Mouse (Mus musculus) heart, adult 11 months (tissue): ENCODE results near the gene Hoga1.

Source experiments
- DNase-seq: peaks from one replicate; pipeline ENCODE4 v3.0.0; 2022

The Hoga1 gene

DNA sequence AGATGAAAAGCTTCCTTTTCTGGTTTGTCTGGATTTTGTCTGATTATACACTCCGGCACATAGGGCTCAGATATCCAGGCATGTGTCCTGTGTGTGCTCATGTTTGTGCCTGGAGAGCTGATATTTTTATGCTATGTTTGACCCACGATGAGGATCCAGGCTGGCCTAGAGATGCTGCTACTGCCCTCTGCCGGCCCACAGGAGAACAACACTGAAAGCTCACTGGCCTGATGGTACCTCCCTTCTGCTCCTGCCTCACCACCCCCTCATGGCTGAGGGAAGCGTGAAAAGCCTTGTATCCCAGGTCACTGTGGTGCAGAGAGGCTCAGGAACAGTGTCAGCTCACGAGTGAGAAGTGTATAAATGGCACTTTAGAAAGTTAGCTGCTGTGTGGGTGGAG lies 19.3 kb upstream of the Hoga1 start:
- DNase-seq, result peak; percentile 98

DNA sequence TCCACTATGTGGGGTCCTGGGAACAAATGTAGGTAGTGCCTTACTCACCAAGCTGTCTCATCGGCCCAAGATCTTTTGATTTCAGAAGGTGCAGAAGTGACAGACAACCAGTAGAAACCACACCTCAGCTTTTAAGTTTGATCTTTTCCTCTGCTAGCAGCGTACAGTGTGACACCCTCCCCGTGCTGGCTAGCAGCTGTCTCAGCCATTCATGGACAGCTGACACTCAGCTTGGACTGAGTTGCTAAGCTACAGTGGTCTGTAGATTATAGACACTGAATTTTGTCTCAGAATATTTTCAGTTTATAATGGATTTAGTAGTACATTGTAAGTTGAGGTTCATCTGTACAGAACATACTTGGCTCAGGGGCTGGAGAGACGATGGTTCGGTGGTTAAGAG lies 14.3 kb upstream of the Hoga1 start:
- DNase-seq, result no peak

DNA sequence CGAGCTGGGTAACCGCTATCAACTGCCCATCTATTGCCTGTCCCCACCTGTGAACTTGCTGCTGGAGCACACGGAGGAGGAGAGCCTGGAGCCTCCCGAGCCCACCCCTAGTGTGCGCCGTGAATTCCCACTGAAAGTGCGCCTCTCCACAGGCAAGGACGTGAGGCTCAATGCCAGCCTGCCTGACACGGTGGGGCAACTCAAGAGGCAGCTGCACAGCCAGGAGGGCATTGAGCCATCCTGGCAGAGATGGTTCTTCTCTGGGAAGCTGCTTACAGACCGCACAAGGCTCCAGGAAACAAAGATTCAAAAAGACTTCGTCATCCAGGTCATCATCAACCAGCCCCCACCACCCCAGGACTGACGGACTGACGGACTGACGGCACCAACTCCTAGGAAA lies 11.8 kb upstream of the Hoga1 start:
- DNase-seq, result no peak

DNA sequence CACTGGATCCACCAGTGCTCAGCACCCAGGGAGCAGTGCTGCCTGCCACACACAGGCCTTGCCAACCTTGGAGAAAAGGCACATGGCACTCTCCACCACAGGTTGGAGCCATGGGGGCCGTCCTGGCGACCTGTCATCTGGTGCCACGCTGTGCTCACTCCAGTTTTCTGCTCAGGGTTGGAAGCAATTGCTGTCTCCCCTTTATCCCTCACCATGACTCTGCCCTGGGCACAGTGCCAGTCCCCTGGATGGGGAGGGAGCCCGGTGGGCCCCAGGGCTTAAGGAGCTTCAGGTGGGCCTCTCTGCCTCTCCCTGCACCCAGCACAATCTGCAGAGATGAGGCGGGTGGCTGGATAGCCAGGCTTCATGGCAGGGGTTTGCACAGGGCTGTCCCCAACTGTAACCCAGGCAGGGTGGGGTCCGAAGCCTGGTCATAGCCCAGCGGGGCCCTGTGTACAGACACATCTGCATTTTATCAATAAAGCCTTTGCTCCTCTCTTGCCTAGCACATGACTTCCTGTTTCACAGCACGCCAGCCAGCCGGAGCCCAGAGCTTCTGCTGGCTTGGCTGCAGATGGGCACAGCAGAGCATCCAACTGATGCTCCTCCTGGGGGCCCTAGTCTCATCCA lies 11.1 kb upstream of the Hoga1 start:
- peak; percentile 92 for DNase-seq

DNA sequence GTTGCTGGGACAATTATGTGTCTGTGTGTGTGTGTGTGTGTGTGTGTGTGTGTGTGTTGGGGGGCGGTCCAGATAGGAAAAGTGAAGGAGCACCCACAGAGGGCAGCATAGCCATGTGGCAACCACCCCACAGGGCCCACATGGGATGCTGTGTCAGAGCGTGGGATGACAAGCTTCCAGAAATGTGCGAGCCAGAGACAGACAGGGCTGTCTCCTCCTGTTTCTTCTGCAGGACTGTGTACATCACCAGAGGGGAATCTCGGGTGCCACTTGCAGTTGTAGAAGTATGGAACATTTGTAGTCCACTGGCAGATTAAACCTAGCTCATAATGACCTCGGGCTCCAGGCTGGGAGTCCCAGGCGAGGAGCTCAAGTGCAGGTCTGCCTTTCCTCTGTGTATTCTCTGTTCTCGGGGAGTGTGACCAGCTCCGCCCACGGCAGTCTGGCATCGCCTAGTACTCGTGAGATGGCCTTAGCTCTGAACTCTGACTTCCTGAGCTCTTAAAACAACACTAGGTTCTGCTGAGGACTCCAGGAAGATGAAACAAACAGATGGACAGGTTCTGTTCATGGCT lies 10.4 kb upstream of the Hoga1 start:
- no peak for DNase-seq

DNA sequence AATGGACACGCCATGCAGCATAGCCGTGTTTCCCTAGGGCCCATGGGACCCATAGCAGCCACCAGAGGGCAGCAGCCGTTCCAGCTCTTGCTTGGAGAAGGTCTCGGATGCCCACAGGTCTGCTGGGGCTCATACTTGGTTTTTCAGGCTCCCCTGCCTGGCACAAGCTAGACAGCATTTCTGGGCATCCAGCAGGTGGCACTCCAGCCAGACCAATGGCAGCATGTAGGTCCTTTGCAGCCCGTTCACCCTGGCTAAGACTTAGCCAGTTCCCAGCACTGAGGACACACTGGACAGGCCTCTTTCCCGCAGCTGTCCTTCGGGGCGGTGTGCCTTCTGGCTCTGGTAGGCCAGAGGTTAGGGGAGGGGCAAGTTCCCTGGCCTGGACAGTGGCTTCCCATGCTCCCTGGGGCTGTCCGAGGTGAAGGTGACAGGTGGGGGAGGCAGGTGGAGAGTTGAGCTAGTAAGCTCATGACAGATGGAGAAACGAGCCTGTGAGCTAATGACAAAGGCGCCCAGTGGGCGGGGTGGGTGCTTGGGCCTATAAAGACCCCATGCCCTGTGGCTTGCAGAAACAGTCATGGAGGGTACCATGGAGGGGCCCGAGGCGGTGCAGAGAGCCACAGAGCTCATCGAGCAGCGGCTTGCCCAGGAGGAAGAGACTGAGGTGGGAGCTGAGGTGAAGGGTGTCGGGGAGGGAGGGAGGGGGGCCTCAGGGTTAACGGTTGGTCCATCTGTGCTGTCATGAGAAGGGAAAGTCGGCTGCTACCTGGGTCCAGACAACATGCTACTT lies 9.8 kb upstream of the Hoga1 start, which contains the start of gene Ankrd2:
Gene Ankrd2 (plus strand): TSS at position 545 of the 793 bp plus-strand sequence.
- DNase-seq, result peak; percentile 99

DNA sequence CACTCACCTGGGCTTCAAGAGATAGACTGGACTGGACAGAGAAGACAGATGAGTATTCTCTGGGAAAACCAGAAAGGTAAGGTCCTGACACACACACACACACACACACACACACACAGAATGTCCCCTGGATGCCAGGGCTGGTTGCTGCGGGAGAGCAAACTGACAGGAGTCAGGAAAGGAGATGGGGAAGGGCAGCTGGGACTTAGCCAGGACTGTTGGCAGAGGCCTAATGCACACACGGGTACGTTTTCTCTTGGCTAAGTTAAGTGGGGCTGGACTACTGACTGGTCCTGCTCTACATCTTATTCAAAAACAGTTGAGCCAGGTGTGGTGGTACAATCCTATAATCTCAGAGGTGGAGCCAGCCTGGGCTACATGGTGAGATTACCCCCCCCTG lies 9.1 kb upstream of the Hoga1 start:
- peak; percentile 87 for DNase-seq

DNA sequence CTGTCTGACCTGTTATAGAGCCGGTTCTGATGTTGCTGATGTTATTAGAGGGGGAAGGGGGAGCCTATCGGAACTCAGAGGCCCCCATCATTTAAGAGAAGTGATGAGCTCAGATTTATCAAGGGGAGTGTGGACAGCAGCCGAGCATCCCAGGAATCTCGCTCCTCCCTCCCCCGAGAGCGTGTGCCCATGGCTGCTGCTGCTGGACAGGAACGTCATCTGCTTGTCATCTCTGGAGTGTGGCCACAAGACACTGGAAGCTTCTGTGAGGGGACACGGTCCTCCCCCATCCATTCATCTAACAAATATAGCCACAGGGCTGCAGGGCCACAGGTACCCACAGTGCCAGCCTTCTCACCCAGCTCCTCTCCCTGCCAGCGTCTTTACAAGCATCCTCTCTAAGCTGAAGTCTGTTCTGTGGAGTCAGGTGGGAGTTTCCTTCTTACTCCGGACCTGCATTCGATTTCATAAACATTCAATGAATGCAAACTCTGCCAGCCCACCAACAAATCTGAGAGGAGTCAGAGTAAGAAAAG lies 8.2 kb upstream of the Hoga1 start:
- DNase-seq, result peak; percentile 82

DNA sequence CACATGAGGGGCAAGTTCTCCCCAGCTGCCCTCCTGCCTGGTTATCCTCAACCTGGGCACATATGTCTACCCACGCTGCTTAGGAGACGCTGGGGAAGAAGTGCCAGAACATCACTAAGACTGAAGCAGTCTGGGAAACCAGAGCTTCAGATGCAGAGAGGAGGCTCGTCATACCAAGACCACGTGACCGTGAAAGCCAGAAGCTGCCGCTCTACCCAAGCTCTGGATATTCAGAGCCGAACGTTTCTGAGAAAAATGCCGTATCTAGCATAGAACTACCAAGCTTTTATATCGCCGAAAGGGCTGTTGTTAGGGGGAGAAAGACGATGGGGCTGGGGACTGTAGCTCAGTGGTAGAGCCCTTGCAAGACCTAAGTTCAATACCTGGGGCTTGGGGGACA lies 7.1 kb upstream of the Hoga1 start:
- DNase-seq, result peak; percentile 84

DNA sequence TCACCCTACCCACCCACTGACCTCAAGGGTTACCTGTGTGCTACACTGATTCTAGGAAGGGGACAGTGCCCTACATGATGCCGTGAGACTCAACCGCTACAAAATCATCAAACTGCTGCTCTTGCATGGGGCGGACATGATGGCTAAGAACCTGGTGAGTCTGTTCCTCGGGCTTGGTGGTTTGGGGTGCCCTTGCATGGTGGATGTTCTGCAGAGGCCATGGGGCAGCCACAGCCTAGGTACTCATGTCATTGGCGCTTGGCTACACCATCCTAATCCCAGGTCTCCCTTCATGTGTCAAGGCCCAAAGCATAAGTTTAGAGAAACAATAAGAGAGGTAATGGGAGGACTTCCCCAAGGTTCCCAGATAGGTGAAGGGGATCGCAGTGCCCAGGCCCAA lies 1.4 kb upstream of the Hoga1 start:
- DNase-seq, result peak; percentile 91

DNA sequence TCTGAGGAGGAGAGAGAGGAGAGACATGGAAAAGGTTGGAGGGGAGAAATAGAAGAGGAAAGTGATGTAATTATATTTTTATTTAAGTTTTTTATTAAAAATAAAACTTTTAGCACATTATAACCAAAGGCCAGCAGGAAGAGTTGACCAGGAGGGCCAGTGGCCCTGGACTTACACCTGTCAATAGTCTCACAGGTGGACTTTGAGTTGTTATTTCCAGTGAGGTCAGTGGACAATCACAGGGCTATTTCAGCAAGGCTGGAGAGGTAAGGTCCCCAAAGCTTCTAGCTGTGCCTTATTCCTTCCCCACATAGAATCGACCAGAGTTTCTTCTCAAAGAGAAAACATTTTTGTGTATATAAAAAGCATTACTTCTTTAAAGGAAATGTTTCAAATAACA lies 4.8 kb downstream of the Hoga1 start:
- no peak for DNase-seq

DNA sequence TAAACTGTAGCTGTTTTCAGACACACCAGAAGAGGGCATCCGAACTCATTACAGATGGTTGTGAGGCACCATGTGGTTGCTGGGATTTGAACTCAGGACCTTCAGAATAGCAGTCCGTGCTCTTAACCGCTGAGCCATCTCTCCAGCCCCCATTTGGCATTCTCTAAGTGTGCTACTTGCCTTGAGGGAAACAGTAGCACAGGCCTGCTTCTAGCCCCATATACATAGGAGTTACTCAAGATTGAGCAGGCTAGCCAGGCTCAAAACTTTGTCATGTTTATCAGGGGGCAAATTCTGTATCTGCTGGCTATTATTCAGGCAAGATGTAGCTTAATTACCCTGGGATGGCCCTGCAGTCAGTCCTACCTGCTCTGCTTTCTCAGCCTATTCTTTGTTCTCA lies 5.9 kb downstream of the Hoga1 start:
- no peak for DNase-seq

DNA sequence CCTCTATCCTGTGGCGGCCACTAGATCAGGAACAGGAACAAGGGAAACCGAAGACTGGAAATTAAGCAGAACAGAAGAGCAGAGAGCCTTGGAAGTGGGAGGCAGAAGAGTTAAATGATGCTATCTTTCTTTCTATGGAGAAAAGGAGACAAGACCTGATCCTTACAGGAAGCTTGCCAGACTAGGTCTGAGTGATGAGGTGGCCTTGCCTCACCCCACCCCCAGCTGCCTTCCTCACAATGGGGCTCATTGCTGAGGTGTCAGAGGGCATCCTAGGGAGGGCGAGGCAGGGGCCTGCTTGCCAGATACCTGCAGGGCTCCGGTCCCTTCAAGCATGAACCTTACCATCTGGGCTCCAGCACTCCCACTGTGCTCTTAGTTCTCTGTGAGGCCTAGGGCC lies 6.5 kb downstream of the Hoga1 start, which contains the start of gene 4933411K16Rik:
Gene 4933411K16Rik (plus strand): TSS at position 301 of the 400 bp plus-strand sequence.
- no peak for DNase-seq

DNA sequence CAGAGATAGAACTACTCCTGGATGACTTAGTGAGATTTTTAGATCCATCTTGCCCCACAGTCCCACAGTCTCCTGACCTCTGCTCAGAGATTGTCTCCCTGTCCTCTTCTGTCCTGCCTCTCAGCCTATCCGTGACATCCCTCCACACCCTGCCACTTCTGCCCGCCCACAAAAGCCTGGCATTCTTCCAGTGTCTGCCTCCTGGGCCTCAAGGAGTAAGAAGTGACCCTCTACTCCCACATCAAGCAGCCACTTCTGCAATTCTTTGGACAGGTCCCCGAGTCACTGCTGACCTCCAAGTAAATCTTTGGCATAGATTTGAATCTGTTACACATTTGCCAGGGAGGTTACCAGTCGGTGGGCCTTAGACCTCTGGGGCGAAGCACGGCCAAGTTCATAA lies 8.8 kb downstream of the Hoga1 start:
- peak; percentile 88 for DNase-seq

DNA sequence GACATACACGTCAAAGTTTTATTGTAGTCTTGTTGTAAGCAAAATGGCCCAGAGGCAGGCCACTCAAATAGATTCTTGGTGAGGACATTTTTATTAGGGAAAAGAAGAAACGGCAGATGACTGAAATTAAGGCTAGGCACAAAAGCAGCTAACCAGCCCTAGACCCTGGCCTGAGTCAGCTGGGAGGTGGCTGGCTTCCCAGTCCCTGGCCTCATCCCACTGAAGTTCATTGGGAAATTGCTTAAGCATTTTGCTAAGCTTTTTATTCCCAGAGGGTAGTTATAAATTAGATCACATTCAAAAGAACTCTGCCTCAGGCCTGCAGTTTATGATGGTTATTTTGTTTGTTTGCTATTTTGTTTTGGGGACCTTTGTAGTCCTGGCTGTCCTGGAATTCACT lies 10.5 kb downstream of the Hoga1 start:
- DNase-seq, result peak; percentile 97

DNA sequence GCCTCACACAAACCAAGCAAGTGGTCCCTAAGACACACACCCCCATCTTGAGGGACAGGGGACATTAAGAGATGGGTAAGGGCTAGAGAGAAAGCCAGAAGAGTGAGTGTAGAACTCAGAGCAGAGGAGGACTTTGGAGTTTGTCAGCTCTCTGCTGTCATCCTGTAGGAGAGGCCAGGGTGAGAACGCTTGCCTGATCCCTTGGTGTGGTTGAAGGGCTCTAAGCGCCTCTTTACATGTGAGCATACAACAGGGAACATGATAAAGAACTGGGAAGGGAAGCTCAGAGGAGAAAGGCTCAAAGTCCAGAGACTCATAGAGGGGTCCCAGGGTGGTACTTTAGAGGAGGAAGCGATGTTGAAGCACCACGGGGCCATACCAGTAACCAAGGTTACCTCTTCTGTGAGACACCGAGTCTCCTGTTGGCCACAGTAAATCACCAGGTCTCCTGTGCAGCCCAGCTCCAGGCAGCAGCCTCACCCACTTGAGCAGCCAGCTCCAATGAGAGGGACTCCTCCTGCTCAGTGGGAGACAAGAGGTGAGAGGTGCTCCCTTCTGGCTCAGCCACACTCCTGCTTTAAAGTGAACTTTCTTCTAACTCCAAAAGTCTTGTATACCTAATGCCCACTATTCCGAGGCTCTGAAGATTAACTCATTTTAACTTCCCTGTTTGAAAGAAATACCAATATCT lies 11.5 kb downstream of the Hoga1 start:
- DNase-seq, result no peak

DNA sequence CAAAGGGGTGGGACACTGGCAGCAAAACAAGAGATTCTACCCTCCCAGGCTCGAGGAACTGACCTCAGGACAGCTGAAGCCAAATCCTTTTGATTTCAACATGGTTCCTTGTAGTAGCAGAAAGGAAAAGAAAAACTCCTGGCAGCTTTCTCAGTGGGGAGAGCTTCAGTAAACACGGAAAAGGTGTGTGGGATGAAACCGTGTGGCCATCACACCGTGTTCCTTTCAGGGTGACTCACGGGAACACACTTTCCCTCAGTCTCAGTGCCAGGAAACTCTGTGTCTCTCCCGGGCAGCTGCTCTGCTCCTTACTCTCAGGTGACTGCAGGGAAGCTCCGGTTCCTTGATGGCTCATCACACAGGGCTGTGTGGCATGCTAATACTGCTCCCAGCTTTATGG lies 13.0 kb downstream of the Hoga1 start:
- DNase-seq, result no peak

DNA sequence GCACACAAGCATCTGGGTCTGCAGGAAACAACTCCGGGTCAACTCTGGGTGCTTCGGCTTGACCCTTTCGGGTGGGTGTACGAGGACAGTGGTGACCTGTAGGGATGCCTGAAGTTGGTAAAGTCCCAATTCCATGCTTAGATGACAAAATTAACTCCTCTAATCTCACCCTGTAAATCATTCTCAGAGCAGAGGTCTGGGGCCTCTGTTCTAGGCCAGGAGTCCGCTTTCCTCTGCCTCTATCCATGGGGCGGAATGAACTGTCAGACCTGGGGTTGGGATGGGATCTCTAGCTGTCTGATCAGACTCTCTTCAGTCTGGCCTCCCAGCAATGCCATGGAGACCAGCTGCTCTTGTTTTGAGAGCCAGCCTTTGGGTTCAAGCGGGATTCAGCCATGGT lies 16.0 kb downstream of the Hoga1 start:
- DNase-seq, result no peak

DNA sequence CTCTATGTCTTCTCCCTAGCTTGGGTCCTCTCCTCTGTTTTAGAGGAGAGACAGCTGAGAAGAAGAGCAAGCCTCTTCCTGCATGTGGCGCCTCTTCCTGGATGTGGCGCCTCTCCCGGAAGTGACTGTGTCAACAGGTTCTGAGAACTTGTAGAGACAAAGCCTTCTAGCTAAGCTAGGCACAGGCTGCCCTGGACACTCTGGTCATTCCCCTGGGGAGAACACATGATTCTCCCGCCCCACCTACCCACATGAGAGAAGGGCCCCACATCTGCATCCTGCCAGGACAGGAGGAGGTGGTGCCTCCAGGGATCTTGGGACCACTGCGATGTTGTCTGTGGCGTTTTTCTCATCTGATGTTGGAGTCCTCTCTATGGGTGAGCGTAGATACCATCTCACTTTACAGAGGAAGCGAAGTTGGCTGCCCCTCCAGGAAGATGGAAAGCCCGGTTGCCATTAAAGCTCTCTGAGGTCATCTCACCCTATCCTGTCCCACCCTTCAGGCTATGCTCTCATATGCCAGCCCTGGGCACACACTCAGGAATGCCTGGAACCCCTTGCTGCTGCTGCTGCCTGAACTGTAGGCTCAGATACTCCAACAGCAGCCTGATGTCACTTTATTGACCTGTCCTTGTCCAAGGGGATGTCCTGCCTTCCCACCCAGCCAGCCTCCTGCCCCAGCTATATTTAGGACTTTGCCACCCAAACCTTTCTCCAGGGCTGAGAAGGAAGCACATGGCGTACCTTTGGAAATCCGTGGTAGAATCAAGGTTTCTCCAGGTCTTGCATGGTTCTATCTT lies 23.2 kb downstream of the Hoga1 start:
- DNase-seq, result peak; percentile 97

DNA sequence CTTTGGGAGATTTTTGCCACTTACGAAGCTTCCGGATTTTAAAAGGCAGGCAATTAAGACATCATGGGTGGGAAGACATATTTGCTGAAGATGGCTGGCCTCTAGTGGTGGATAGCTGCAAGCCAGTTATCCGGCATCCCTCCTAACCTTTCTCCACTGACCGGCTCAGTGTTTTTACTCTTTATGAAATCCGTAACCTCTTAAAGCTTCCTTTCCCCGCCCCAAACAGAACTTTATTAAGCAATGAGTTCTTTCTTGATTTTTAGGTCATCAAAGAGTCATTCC lies 23.8 kb downstream of the Hoga1 start:
- DNase-seq, result no peak

DNA sequence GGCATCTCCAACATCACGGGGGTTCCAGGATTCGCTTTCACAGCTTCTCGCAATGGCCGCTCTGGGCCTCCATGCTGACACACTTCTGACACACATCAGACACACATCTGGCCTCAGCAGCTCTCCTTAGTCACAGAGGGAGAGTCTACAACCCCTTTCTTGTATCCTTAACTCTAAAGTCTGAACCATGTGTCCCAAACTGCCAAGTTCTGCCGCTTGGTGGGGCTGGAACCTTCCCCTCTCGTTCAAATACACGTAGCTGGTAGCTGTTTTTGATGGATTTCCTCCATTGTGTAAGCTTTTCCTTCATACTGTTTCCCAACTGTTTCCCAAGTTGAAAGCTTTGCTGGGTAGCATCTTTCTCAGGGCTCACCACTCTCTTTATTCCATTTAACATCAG lies 25.8 kb downstream of the Hoga1 start:
- no peak for DNase-seq

DNA sequence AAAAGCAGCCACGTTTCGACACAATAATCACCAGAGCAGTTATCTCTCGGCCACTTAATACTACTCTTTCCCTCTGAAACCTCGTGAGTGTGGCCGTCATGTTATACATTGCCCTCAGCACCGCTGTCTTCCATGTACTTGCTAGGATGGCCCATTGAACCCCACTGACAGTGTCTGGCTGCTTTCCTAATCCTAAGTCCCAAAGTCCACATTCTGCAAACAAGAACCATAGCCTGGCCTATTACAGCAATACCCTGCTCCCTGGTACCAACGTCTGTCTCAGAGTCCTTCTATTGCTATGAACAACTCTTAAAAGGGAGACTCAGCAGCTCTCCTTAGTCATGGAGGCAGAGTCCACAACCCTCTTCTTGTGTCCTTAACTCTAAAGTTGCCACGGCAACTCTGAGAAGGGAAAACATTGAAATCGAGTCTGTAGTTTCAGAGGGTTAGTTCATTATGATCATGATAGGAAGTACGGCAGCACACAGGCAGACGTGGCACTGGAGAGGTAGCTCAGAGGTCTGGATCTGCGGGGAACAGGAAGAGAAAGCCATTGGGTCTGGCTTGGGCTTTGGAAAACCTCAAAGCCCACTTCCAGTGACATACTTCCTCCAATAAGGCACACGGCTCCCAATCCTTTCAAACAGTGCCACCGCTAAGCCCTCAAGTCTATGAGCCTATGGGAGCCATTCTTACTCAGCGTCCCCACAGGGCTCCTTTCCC lies 26.6 kb downstream of the Hoga1 start:
- no peak for DNase-seq
